Mouse (Mus musculus) B cell, adult 2 months (primary cell): ENCODE data around the gene Sigirr.

Experiments used
- DNase-seq, 2 experiments: peaks; one replicate each; pipeline ENCODE4 v3.0.0; 2022

The Sigirr gene

DNA sequence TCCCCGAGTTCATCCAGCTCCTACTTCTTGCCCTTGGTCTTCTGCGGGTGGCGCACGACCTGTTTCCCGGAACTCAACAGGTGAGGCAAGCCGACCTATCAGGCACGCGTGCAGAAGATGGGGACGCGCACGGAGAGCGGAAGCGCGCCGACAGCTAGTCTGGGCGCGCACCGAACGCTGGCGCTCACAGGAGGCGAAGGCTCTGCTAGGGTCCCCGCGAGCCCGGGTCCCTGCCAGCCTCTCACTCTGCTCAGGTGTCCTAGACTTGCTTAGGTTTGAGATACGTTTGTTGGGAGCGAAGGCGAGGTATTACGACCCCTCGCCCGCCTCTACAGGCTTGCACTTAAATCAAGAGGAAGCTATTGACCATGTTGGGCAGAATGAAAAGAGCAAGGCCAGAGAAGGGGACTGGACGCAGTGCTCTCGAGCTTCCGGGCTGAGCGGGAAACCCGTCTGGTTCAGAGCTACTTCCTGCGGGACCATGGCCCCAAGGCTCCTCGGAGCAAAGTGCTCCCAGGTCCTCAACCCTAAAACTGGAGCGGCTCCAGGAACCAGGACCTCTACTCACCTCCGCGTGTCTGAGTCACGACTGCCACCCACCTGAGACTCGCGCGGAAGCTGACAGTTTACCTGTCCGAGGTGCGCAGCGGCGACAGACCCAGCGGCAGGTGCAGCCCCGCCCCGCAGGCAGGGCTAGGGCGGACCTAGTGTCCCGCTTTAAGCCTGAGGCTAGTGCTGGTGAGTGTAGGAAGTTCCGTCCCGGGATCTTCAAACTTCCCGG is at the start of gene Sigirr:
TSS of gene Sigirr (minus strand) at position 662 of the 781 bp plus-strand sequence.
- peak; percentile 68 to 69 for DNase-seq

DNA sequence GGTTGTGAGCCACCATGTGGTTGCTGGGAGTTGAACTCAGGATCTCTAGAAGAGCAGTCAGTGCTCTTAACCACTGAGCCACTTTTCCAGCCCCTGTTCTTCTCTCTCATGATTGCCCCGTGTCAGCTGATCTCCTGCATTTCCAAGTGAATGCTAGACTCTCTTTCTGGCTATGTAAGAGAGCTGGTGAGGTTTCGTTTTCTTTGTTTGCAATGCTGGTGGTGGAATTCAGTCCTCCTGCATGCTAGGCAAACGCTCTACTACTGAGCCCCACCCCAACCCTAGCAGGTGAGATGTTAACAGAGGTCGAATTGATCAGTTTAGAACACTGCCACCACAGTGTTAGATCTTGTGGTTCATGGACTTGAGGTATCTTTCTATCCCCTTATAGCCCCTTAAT is 48.3 kb upstream of the Sigirr start:
- DNase-seq = no peak

DNA sequence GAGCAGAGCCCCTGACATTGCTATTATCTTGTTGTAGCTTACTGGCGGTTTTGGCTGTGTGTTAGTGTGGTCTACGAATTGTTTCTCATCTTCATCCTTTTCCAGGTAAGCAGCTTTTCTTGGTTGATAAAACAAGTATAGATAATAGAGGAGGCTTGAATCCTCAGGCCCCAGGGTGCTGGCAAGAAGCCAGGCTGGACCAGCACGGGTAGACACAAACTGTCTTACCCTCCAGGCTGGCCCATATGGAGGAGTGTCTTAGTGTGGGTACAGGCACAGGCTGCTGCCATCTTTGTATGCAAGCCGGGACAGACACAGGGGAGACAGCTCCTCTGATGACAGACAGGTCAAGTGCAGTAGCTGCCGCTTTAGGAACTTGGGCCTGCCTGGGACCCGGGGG is 46.7 kb upstream of the Sigirr start:
- DNase-seq = no peak

DNA sequence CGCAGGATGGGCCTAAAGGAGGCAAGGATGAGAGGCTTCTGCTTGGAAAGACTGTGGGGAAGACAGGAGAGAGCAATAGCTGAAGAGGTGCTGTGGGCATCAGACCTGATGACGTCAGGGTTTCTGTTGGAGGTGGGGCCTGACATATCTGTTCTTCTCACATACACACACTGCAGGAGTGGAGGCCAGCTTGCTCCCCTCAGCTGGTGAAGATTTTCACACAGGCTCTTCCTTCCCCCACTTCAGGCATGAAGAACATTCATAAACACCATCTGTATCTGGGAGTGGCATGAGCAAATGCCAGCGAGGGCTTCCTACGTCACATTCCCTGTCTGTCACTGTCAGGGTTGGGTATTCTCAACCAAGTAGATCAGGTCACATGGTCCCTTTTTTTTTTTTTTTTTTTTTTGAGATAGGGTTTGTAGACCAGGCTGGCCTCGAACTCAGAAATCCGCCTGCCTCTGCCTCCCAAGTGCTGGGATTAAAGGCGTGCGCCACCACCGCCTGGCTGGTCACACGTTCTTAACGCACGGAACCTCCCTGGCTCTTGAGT is 45.7 kb upstream of the Sigirr start:
- no peak for DNase-seq

DNA sequence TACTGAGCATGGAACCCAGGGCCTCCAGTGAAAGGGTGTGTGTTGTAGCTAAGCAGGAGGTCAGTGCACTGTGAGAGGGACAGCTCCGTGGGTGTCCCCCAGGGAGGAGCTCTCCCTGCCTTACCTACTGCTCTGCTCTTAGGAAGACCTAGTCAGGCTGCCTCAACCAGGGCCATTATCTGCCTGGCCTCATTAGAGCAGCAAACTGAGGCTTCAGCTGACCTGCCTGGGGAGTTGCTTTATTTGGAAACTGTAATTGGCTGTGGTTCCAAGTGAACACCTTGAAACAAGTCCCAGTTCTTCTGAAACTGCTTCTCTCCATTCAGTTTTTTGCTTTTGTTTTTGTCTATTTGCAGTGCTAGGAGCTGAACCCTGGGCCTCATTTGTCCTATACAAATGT is 45.0 kb upstream of the Sigirr start:
- no peak for DNase-seq

DNA sequence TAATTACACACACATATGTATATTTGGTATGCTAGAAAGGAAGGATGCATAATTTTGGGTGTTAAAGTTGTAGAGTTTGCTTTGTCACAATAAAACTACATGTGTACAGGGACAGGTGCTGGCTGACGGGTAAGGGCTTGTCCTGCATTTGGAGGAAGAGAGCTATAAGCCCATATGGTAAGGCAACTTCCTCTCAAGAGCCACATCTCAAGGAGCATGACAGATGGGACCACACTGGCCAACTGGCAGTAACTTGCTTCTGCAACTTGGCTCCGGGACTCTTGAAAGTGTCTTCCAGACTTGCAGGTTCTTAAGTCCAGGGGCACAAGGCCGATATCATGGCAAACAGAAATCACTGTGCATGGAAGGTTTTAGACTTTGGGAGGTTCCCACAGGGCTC is 44.3 kb upstream of the Sigirr start:
- DNase-seq = no peak

DNA sequence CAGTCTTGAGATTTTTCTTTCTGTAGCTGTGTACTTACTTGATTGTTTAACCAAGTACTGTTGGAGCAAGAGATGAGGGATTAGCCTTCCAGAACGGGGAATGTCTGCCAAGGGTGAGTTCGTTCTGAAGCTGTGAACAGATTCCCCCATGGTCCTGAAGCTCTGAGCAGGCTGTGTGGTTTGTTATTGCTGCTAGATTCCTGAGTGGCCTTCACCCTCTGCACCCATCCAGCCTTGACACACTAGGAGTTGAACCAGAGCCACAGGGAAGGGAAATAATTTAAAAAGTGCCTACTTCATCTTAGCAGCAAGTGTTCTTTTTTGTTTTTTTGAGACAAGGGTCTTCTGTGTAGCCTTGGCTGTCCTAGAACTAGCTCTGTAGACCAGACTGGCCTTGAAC is 43.5 kb upstream of the Sigirr start:
- no peak for DNase-seq

DNA sequence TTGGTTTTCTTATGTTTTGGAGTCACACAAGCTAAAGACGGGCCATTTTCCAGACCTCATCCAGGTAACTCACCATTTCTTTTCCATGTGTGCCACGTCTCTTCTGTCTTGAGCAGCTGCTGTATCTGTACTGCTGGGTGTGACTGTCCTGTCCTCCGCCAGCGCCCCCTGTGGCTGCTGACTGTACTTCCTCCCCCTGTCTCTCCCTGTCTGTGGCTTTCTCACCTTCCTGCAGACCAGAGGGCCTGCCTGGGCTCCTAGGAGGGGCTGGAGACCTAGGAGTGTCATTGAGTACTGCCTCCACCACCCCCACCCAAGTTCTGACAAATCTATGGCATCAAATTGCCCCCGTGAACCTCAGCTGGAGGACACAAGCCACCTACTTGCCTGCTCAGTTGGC is 42.7 kb upstream of the Sigirr start:
- DNase-seq = peak; percentile 67 to 68

DNA sequence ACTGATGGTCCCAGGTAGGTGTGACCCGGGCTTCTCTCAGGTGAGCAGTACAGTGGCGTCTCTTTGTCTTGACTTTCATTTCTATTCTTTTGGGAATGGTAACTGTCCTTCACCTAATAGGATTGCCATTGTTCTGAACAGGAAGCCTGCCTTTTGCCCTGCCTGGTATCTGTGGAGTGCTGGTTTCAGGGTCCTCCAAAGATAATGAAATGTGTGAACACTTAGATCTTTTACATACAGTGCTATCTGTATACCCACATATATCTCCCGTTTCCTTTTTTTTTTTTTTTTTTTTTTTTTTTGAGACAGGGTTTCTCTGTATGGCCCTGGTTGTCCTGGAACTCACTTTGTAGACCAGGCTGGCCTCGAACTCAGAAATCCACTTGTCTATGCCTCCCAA is 41.0 kb upstream of the Sigirr start:
- DNase-seq = no peak

DNA sequence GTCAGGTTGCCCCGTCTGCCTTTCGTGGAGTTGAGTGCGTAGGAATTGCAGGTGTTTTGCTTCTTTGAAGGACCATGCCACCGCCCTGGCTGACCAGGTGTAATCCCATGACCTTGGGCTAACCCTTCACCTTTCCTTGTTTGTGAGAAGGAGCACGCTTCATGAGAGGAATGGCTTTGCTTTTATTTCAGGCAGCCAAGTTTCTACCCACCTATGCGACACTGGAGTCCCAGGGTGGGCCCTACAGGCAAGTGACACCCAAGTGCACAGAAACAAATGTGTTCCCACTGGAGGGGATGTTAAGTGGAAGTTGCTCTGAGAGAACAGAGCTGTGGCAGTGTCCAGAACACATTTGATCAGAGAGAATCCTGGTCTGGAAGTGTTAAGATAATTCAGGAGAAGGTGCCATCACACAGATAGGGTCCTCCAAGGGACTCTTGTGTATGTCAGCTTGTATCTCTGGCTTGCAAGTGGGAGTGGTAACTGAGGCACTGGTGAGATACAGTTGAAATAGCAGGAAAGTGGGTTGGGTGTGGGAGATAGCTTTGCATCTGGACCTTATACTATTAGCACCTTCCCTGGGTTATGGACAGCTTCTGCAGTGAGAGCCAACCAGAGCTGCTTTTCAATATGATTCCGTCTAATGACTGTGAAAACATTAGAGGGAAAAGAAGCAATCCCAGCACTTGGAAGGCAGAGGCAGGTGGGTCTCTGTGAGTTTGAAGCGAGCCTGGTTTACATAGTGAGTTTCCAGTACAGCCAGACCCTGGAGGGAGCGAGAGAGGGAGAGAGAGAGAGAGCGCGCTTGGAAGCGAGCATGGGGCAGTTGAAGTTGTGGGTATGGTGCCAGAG is 31.8 kb upstream of the Sigirr start:
- DNase-seq = no peak

DNA sequence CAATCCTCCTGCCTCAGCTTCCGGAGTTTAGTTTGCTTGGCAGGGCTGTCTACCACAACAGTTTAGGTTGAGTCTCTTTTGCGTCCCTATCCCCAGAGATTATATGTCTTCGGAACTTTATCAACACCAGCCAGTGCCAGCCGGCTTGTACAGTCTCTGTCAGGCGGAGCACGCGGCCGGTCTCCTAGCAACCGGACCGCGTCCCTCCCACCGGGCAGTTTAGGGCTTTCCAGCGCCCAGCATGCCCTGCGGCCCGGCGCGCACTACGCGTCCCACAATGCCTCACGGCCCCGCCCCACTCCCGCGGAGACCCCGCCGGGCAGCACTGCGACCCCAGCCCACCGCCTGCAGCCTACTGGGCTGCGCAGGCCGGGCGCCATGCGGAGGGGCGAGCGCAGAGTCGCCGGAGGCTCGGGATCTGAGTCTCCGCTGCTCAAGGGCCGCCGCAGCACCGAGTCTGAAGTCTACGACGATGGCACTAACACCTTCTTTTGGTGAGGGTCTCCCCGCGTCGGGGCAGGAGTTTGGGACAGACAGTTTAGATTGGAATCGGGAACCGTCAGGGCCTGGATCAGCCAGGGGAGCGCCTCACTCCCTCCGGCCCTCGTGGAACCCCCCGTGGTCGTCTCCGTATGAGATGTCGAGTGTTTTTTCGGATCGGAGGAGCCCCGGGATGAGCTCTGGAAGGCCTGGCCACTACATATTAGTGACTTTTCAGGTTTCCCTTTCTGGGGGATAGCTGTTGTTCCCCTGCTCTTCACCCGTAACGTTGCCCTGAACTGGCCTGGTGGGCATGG is 30.9 kb upstream of the Sigirr start:
- peak; percentile 90 for DNase-seq

DNA sequence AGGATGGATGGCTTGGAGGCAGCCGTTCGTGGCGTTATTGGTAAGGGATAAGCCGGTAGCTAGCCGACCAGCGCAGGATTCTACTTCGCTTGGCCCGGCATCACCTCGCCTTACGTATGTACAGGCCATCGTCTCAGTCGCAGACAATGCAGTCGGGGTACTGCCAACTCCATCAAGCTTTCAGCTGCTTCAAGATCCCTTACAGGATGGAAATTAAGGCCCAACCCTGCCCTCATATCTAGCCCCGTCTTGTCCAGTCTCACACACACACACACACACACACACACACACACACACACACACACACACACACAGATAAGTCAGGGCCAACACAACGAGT is 23.1 kb upstream of the Sigirr start:
- DNase-seq = no peak

DNA sequence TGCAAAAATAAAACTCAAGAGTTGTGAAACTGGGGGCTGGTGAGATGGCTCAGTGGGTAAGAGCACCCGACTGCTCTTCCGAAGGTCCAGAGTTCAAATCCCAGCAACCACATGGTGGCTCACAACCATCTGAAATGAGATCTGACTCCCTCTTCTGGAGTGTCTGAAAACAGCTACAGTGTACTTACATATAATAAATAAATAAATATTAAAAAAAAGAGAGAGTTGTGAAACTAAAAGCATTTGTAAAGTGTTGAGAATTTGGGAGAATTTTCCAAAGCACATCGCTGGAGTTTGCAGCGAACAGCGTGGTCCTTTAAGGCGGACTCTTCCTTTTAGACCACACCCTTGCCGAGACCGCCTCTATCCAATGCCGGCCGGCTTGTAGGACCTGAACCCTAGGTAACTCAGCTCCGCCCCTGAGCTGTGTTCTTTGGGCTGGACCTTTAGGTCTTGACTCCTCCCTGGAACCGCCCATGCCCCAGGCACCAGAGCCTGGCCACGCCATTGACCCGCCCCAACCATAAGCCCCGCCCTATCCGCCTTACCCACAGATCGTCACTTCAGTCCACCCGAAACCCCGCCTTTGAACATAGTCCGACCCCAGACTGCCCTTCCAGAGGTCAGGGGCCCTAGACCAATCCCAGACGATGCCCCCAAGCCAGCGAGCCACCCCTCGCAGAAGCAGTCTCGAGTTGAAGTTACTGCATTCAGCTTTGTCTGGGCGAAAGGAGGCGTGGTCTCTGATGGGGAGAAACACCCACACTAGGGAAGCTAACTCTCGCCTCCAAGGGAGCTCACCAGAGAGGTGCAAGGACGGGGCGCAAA is 22.5 kb upstream of the Sigirr start:
- DNase-seq = peak; percentile 97 to 98

DNA sequence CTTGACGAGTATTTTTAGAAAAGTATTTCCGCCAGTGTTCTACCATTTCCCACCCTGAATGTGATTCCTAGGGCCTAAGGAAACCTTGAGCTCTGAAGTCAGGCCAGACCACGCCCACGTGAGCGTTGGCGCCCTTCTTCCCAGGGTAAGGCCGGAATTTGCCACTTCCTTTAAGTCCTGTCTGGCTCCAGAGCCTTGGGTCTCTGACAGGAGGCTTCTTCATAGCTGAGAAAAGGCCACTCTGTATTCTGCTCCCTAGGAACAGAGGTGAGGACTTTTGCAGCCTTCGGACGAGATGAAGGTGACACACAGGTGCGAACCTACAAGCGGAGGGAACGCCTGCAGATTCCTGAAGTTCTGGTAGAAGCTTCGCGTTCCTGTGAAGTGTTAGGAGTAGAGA is 21.9 kb upstream of the Sigirr start, which contains the start of gene Ptdss2:
TSS of gene Ptdss2 (plus strand) at position 138 of the 400 bp plus-strand sequence.
- DNase-seq = no peak

DNA sequence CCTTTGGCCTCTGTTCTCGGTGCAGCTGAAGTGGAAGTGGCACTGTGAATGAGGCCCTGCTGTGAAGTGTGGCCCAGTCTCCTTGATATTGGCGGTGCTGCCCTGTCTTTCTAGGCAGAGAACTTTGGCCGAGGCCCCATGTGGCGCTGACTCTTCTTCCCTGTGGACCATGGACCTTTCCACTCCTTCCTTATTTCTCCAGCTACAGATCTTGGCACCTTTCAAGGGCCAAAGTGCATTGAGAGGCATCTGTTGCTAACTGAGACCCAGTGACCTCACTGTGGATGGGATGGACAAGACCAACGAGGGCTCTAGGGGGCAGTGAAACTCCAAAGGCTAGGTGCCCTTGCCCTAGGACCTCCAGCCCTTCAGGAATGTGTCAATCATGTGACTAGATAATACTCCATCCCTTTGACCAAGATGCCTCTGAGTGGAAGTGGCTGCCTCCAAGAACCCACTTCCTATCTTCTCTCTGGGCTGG is 20.7 kb upstream of the Sigirr start:
- DNase-seq = no peak

DNA sequence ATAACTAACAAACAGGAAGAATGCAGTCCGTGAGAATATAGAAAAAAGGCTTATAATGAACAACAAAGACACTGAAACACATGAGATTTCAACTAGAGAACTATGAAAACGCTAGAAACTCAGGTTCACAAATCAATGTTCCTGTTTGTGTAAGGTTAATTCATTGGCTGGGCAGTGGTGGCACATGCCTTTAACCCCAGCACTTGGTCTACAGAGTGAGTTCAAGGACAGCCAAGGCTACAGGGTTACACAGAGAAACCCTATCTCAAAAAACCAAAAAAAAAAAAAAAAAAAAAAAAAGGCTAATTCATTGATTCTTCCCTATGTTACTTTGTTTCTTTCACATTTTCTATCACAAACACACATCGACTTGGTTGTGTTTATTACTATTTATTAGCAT is 20.2 kb upstream of the Sigirr start:
- DNase-seq = no peak

DNA sequence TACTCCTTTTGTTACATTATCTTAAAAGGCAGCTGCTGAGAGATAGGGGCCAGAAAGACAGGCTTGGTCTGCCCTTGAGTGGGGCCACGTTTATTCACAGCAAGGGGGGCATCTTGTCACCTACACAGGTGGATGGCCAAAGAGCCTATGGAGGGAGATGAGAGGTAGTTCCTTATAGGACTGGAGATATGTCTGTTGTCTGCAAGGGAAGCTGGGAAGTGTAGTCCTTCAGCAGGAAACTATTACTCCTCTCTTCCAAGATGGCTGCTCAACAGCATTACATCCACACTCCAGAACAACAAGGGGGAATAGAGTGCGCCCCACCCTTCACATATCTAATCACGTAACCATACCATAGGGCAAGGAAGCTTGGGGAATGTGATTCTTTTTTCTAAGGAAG is 19.1 kb upstream of the Sigirr start:
- DNase-seq = no peak

DNA sequence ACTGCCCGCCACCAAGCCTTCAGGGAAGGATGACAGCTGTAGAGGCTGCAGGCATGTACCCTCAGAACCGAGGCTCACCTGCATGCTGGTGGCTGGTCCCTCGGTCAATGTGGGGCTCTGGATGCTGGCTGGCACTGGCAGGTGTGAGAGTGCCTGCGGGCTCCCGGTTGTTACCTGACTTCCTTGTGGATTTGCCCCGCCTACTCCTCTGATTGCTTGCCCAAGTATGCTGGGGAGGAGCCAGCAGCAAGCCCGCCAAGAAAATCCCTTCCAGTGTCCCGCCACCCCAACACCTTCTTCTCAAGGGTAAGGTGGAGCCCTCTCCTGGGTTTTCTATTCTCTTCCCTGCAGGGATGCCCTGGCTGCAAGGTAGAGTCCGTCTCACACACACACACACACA is 17.3 kb upstream of the Sigirr start, which contains the start of gene Ano9:
TSS of gene Ano9 (minus strand) at position 171 of the 400 bp plus-strand sequence.
- no peak for DNase-seq

DNA sequence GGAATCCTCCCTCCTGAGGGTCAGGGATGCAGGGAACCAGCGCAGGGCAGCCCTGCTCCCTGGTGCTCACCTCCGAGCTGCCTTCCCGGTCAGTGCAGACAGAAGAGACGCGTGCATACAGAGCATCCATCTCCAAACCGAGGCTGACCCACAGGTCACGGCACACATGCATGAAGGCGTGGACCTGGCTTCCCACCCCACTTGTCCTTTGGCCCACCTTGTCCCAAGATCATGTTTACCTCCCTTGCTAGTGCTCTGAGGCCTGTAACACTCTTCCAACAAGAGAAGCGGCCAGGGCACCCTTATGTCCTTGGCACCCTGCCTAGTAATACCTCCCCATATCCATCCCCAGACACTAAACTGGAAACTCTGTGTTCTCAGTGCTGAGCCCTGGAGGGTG is 15.5 kb upstream of the Sigirr start:
- DNase-seq = no peak

DNA sequence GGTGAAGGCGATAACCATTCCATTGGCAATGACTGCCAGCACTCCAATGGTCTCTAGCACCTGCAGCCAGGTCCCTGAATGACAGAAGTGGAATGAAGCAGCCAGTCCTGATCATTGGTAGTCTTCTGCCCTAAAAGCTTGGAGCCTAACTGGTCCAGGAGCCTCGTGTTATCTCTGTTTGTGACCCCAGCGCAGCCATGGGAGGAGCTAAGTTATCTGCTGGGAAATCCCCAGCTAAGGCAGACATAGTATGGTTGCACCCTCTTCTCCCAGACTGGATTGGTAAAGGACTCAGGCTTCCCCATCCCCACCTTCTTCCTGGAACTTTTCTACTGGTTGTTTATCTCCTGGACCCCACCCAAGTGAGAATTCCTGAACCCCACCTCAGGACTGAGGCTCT is 2.8 kb upstream of the Sigirr start:
- no peak for DNase-seq

DNA sequence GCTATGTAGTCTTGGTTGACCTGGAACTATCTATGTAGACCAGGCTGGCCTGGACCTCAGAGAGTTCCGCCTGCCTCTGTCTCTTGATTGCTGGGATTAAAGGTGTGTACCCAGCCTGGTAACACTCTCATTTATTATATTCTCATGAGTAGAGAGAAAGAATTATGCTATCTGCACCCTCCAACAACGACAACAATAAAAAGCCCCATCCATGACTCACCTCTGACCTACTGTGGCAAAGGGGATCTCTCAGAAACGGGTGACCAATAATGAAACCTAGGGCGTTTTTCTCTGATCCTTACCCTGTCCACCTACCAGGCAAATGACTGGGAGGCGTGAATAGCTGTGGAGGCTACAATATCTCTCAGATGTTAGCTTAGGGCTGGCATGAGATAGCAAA is 3.2 kb downstream of the Sigirr start:
- no peak for DNase-seq

DNA sequence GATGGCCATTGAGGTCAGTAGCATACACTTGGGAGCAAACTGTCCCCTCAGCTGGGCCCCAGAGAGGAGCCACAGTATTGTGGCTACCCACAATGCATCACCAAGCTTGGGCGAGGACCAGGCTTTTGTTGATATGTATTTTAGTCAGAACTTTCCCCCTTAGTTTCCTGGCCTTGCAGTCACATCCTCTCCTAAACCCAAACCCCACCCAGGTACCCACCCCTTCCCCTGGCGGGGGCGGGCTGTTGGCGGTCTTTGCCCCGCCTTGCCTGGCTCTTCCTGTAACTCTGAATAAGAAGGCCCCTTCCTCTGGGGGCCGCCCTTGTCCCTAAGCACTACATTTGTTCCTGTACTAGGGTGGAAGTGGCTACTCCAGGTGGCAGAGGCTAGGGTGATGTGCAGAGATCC is 3.7 kb downstream of the Sigirr start:
- peak; percentile 84 to 88 for DNase-seq
